Mouse (Mus musculus) liver, embryonic 14.5 days (tissue): Measurements from ENCODE around the gene Pigm.

ENCODE experiments used
- CTCF ChIP-seq: IDR thresholded peaks from 2 replicates; pipeline ENCODE4 v1.5.1; 2016; ENCODE audit warnings: antibody characterized with exemption, low read depth, control low read depth
- EP300 ChIP-seq: IDR thresholded peaks from 2 replicates; pipeline ENCODE4 v1.6.1; 2016; ENCODE audit warnings: antibody characterized with exemption, low read depth

DNA sequence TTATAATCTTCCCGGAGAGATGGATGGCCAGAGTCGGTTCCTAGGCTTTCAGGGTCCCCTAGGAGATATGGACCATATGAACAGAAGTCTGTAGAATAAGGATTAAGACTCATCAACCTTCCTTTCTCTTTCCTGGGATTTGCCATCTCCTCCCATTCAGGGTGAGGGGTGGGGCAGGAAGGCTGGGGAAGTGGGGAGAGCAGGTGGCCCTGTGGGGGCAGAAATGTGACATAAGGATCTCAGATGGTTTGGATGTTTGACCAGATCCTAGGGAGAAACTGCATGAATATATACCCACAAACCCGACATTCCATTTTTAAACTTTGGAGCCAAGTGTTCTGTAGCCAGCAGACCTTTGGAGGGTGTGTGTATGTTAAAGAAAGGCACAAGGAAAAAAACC lies 48.3 kb upstream of the Pigm start:
- TF ChIP-seq CTCF (no peak), EP300 (no peak)
